22 mouse cellular contexts compared by ENCODE assay signal in genomic region chr14:20996361-20996760, GRCm38 (mm10). TPM values are rescaled to one million over a fixed set of nuclear protein-coding genes. Genes with fewer than 3 reads are reported as not detected.
A peak's percentile ranks its signal among the peaks of the same experiment; 100 is the strongest.
DNase-seq lines count a peak whose midpoint lies in the region; ATAC-seq and TF ChIP-seq lines count a peak whose summit lies in the region.
"Had no signal": no experiment of that assay in that cellular context is flagged by ENCODE, and none has a peak within 500 bp of the region (broad histone marks: within the 10 kb centered on the region; RNA-seq: fewer than 3 reads in every experiment).

No protein-coding gene starts in this region.

- 40% methylated on average over 5 of the region's 5 CpGs for WGBS in heart, postnatal 0 days
- WGBS in liver, embryonic 12.5 days (ENCODE audit: insufficient replicate concordance), result 35% methylated on average over 5 of the region's 5 CpGs
- WGBS in liver, postnatal 0 days (ENCODE audit: insufficient replicate concordance), result 49% methylated on average over 5 of the region's 5 CpGs
- 64% methylated on average over 5 of the region's 5 CpGs for WGBS in neural tube, embryonic 15.5 days

- no peak for TF ChIP-seq CTCF in heart, postnatal 0 days (IDR thresholded peaks at IDR 0.05; ENCODE audit: low read depth)
- no peak for TF ChIP-seq CTCF in liver, postnatal 0 days (IDR thresholded peaks at IDR 0.05; ENCODE audit: low read depth)

- H3K4me3 ChIP-seq in heart, postnatal 0 days (ENCODE audit: low read depth, low read length), result no peak overlapping the region
- H3K4me3 ChIP-seq in liver, embryonic 12.5 days, result no peak overlapping the region
- H3K4me3 ChIP-seq in liver, postnatal 0 days (ENCODE audit: low read depth, low read length), result no peak overlapping the region
- H3K4me3 ChIP-seq in neural tube, embryonic 15.5 days (replicated peaks), result no peak overlapping the region
- H3K4me3 ChIP-seq: forebrain, embryonic 12.5 days; hindbrain, embryonic 15.5 days; stomach, embryonic 15.5 days had no signal

- H3K27me3 ChIP-seq in heart, postnatal 0 days (ENCODE audit: control insufficient read depth, insufficient read depth, low read length), result no peaks in the 10 kb centered on the region
- H3K27me3 ChIP-seq in liver, embryonic 12.5 days (replicated peaks), result no peaks in the 10 kb centered on the region
- no peaks in the 10 kb centered on the region for H3K27me3 ChIP-seq in liver, postnatal 0 days (ENCODE audit: insufficient read depth, low read length)
- H3K27me3 ChIP-seq in neural tube, embryonic 15.5 days (replicated peaks), result no peaks in the 10 kb centered on the region
- H3K27me3 ChIP-seq: forebrain, embryonic 12.5 days; hindbrain, embryonic 15.5 days; stomach, embryonic 15.5 days had no signal

- H3K36me3 ChIP-seq in heart, postnatal 0 days (replicated peaks; ENCODE audit: control insufficient read depth, insufficient read depth, low read length), result peaks cover 66% of the 10 kb centered on the region
- H3K36me3 ChIP-seq in liver, embryonic 12.5 days, result peaks cover 43% of the 10 kb centered on the region
- peaks cover 15% of the 10 kb centered on the region for H3K36me3 ChIP-seq in liver, postnatal 0 days (replicated peaks; ENCODE audit: insufficient read depth, low read length)
- peaks cover 3% of the 10 kb centered on the region; the same call in 1 of the 2 replicates for H3K36me3 ChIP-seq in neural tube, embryonic 15.5 days
- H3K36me3 ChIP-seq: forebrain, embryonic 12.5 days; hindbrain, embryonic 15.5 days had no signal

- DNase-seq in heart, postnatal 0 days (ENCODE audit: low spot score), result no peak
- no peak for DNase-seq in heart, postnatal 4 days
- DNase-seq in liver, postnatal 0 days, result no peak
- DNase-seq in neural tube, embryonic 10.5 days (ENCODE audit: extremely low spot score, low spot score), result no peak
- DNase-seq in frontal cortex, postnatal 36 days (ENCODE audit: low spot score in 2 of 2), result no peak
- DNase-seq: adrenal gland, postnatal 14 days; cerebellum, adult 11-12 months; cerebellum, adult 9-11 months; embryo, embryonic 11 days; forebrain, postnatal 0 days; gastrocnemius, postnatal 10 days; kidney, adult 18-20 months; kidney, postnatal 4 days; layer of hippocampus, adult 9-11 months; midbrain, embryonic 14.5 days; right cerebral cortex, postnatal 25 days had no signal

- no peak for TF ChIP-seq EP300 in heart, postnatal 0 days (IDR thresholded peaks at IDR 0.05; ENCODE audit: low read depth)
- TF ChIP-seq EP300 in liver, postnatal 0 days (IDR thresholded peaks at IDR 0.05; ENCODE audit: low read depth), result no peak

- ATAC-seq in heart, postnatal 0 days (ENCODE audit: insufficient read depth, low read depth), result 0 out of 2 replicates have a peak, but pooled peaks have one; percentile 27
- peak; percentile 71 for ATAC-seq in liver, embryonic 12.5 days
- ATAC-seq in liver, postnatal 0 days, result no peak
- ATAC-seq in neural tube, embryonic 15.5 days (ENCODE audit: low FRiP score), result no peak
- ATAC-seq: forebrain, postnatal 0 days had no signal

- no peak overlapping the region for H3K27ac ChIP-seq in heart, postnatal 0 days (ENCODE audit: low read depth)
- H3K27ac ChIP-seq in liver, embryonic 12.5 days, result 0 out of 2 replicates have a peak overlapping the region, but pooled peaks have one; percentile 32
- H3K27ac ChIP-seq in liver, postnatal 0 days (ENCODE audit: low read depth), result no peak overlapping the region
- peak overlapping the region; percentile 18; the same call in 1 of the 2 replicates for H3K27ac ChIP-seq in neural tube, embryonic 15.5 days (replicated peaks)
- H3K27ac ChIP-seq: forebrain, embryonic 12.5 days; stomach, embryonic 15.5 days had no signal

- H3K9ac ChIP-seq in heart, postnatal 0 days (replicated peaks; ENCODE audit: low read depth, low read length), result no peak overlapping the region
- no peak overlapping the region for H3K9ac ChIP-seq in liver, embryonic 12.5 days
- no peak overlapping the region for H3K9ac ChIP-seq in liver, postnatal 0 days (replicated peaks)
- no peak overlapping the region for H3K9ac ChIP-seq in neural tube, embryonic 15.5 days (replicated peaks)
- H3K9ac ChIP-seq: forebrain, embryonic 12.5 days; forebrain, postnatal 0 days; hindbrain, embryonic 15.5 days; stomach, embryonic 15.5 days had no signal

- H3K4me2 ChIP-seq in heart, postnatal 0 days (ENCODE audit: low read depth, low read length), result no peak overlapping the region
- 0 out of 2 replicates have a peak overlapping the region, but pooled peaks have one; percentile 0 for H3K4me2 ChIP-seq in liver, embryonic 12.5 days
- no peak overlapping the region for H3K4me2 ChIP-seq in liver, postnatal 0 days (ENCODE audit: low read depth, low read length)
- H3K4me2 ChIP-seq in neural tube, embryonic 15.5 days, result no peak overlapping the region
- H3K4me2 ChIP-seq: forebrain, embryonic 12.5 days; heart, embryonic 11.5 days; hindbrain, embryonic 15.5 days; stomach, embryonic 15.5 days had no signal

- H3K9me3 ChIP-seq in heart, postnatal 0 days (replicated peaks; ENCODE audit: control insufficient read depth, low read length), result no peaks in the 10 kb centered on the region; the same call in 1 of the 2 replicates
- H3K9me3 ChIP-seq in liver, embryonic 12.5 days (replicated peaks), result no peaks in the 10 kb centered on the region
- no peaks in the 10 kb centered on the region for H3K9me3 ChIP-seq in liver, postnatal 0 days (ENCODE audit: low read length)
- H3K9me3 ChIP-seq in neural tube, embryonic 15.5 days (replicated peaks), result no peaks in the 10 kb centered on the region
- H3K9me3 ChIP-seq: forebrain, embryonic 12.5 days; hindbrain, embryonic 15.5 days; stomach, embryonic 15.5 days had no signal

- H3K4me1 ChIP-seq in heart, postnatal 0 days (ENCODE audit: control insufficient read depth, insufficient read depth), result no peaks in the 10 kb centered on the region
- peaks cover 28% of the 10 kb centered on the region for H3K4me1 ChIP-seq in liver, embryonic 12.5 days
- no peaks in the 10 kb centered on the region; the same call in 1 of the 2 replicates for H3K4me1 ChIP-seq in liver, postnatal 0 days (ENCODE audit: insufficient read depth)
- no peaks in the 10 kb centered on the region for H3K4me1 ChIP-seq in neural tube, embryonic 15.5 days
- H3K4me1 ChIP-seq: forebrain, embryonic 12.5 days; hindbrain, embryonic 15.5 days; stomach, embryonic 15.5 days had no signal

RNA-seq across cellular contexts. Expression of gene Ap3m1, which starts 55.9 kb away (rescaled TPM):
- total RNA-seq in heart, postnatal 0 days (2014; rRNA removed; ENCODE audit: low replicate concordance), result 63.7 and 65.4 TPM in 2 replicates
- polyA plus RNA-seq in heart, postnatal 0 days (2015; fragmentation: Nextera tagmentation; extraction: Ambion mirVana), result 43.6 and 44.7 TPM in 2 replicates
- total RNA-seq in heart, postnatal 4 days (2021), result 10 to 100 TPM; 75.5 to 79.0 TPM
- polyA plus RNA-seq in liver, embryonic 12.5 days (2016; fragmentation: Nextera tagmentation; extraction: Ambion mirVana), result 42.9 and 43.4 TPM in 2 replicates
- 23.5 and 28.6 TPM in 2 replicates for polyA plus RNA-seq in liver, postnatal 0 days (2015; fragmentation: Nextera tagmentation; extraction: Ambion mirVana)
- 73.8 and 74.6 TPM in 2 replicates for polyA plus RNA-seq in neural tube, embryonic 15.5 days (2015; fragmentation: Nextera tagmentation; extraction: Ambion mirVana)

RNA-seq across cellular contexts. Expression of gene Adk, which starts 56.0 kb away (rescaled TPM):
- 126 and 133 TPM in 2 replicates for total RNA-seq in heart, postnatal 0 days (2014; rRNA removed; ENCODE audit: low replicate concordance)
- 246 and 255 TPM in 2 replicates for polyA plus RNA-seq in heart, postnatal 0 days (2015; fragmentation: Nextera tagmentation; extraction: Ambion mirVana)
- total RNA-seq in heart, postnatal 4 days (2021), result 100 to 1,000 TPM; 142 to 149 TPM
- 195 and 206 TPM in 2 replicates for polyA plus RNA-seq in liver, embryonic 12.5 days (2016; fragmentation: Nextera tagmentation; extraction: Ambion mirVana)
- polyA plus RNA-seq in liver, postnatal 0 days (2015; fragmentation: Nextera tagmentation; extraction: Ambion mirVana), result 467 and 475 TPM in 2 replicates
- 40.0 and 62.1 TPM in 2 replicates for polyA plus RNA-seq in neural tube, embryonic 15.5 days (2015; fragmentation: Nextera tagmentation; extraction: Ambion mirVana)

Comparison
In these comparisons a context has a peak if more than half of its experiments do, and no peak if none do; other contexts are left out.
1. ATAC-seq: peak in heart, postnatal 0 days (single experiment) and liver, embryonic 12.5 days (single experiment); none in liver, postnatal 0 days (single experiment) and neural tube, embryonic 15.5 days (single experiment).
2. H3K27ac ChIP-seq: peak in liver, embryonic 12.5 days (single experiment) and neural tube, embryonic 15.5 days (single experiment); none in heart, postnatal 0 days (single experiment) and liver, postnatal 0 days (single experiment).